Mouse (Mus musculus) cerebellum, adult 11 months (tissue): Measurements from ENCODE around the gene Gm27021.

Experiments
- DNase-seq: peaks from one replicate; pipeline ENCODE4 v3.0.0; 2022

Gene Gm27021

GRCm38 (mm10) chr8:120634329-120634839 is 33.5 kb downstream of the Gm27021 start:
- peak; percentile 19 for DNase-seq

- no peak for DNase-seq
Observed at GRCm38 (mm10) chr8:120633665-120634271, 34.1 kb downstream of the Gm27021 start.

GRCm38 (mm10) chr8:120632969-120633664 is 34.8 kb downstream of the Gm27021 start:
- DNase-seq = no peak

DNA sequence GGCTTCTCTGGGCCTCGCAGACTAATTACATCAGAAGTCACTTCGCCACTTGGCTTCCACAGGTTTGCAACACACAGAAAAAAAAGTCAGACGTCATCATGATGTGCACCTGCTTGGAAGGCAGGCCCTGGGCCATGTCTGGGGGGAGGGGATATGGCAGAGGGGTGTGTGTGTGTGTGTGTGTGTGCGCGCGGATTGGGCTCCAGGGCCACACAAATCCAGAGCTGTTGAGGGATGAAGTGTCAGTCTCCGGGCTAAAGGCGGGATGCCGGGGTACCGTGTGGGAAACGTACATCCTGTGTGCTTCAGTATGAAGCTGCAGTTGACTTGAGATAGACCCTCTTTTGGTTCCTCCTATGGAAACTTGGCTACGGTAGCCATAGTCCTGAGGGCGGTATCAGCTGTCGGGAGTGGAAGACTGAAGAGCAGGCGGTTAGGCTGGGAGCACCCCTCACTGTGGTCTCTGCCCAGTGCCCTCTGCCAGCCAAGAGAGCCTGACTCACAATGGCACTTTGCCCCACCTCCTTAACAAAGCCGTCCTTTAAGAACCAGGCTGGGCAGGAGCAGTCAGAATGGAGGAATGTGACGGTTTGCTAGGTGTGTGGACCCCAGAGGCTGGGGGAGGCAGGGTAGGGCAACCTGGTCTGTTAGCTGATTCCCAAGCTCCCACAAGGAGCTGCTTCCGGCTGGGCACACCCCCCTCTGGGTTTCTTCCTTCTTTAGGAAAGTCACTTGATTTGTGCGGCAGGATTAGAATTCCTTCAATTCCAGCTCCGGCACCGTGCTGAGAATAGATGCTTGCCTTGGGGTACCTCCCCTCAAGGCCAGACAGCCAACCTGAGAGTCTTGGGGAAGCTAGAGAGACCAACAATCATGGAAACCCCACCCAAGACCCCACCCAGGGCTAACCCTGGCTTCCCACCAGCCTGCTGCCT is 36.2 kb downstream of the Gm27021 start:
- no peak for DNase-seq

DNA sequence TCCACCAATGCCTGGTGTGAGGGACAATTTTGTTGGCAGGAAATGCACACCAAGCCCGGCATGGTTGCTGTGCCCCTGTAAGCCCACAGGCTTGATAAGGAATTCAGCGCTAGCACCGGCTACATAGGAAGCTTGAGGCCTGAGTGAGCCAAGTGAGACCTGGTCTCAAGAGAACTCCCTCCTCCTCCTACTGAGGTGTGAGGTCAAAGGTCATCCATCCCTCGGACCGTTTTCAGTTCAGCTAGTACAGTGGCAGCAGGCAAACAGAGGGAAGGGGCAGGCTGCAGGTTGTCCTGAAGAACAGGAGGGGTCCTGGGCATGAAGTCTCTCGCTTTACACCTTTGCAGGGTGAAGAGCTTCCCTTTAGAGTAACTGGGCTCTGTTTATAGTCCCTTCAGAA is 37.0 kb downstream of the Gm27021 start:
- no peak for DNase-seq

DNA sequence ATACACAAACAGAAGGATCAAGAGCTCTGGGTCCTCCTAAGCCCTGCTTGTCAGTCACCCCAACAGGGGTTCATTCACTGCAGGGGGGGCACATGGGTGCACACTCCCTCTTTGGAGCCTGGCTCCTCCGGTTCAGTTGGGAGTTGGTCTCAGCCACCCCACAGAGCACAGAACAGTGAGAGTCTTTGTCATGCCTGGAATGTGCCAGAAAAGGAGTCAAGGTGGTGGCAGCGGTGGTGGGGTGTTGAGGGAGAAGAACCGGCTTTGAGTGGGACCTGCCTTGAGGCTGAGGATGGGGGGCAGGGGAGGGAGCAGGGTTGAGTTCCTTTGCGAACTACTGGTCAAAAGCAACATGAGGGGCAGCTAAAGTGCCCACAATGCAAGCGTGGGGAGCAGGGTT is 37.8 kb downstream of the Gm27021 start:
- no peak for DNase-seq

- peak; percentile 58 for DNase-seq
Observed at GRCm38 (mm10) chr8:120627298-120627697, 40.6 kb downstream of the Gm27021 start.

- DNase-seq = no peak
Observed at GRCm38 (mm10) chr8:120626461-120626860, 41.4 kb downstream of the Gm27021 start.

GRCm38 (mm10) chr8:120623608-120624007 is 44.3 kb downstream of the Gm27021 start:
- DNase-seq = no peak

- no peak for DNase-seq
Observed at GRCm38 (mm10) chr8:120622161-120622560, 45.7 kb downstream of the Gm27021 start.

DNA sequence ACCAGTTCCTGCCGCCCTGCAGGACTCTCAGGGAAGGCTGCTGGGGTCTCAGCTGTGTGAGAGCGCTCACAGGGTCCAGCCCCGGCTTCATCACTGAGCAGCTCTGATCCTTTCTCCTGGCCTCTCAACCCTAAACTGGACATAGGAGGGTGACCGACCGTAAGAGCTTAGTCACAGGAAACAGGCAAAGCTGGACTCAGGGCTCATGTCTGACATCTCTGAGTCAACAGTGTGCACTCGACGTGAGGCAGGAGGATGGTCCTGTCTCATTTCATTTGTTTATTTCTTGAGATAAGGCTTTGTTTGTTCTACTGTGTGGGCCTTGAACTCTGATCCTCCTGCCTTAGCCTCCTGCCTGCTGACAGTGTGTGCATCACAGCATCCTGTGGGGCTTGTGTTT is 47.4 kb downstream of the Gm27021 start:
- no peak for DNase-seq

DNA sequence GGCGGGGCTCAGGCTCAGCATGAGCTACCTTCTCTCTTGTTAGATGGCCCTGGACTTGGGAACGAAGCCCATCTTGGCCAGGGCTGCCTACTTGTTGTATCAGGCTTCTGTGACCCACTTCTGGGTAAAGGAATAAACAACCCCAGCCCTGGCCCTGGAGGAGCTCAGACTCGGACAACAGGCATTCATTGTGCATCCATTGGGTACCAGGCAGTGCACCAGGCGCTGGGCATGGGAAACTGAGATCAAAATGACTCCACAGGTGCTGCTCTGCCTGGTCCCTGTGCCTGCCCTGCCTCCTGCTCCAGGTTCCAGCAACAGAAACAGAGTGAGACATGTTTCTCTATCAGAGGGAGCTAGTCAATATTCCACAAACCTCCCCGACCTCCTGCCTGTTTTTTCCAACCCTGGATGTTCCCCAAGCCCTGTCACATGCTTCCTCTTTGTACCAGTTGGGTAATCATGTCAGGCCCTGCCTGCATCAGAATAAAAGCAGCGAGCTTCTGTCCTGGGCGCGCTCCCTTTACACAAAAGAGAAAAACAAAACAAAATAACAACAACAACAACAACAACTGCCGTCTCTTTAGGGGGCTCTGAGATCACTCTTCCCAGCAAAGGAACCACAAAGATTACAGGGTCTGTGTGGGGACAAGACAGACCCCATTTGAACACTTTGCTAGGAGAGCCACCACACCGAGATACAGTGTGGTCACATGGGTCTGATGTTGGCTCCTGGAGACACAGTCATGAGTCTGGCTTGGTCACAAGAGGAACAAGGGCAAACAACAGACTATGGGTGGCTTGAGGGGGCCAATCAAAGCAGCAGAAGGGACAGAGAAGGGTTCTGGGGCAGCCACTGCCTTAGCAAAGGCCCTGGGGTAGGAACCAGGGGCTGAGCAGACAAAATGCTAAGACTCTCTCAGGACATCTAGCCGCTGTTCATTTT is 48.4 kb downstream of the Gm27021 start:
- DNase-seq = no peak

DNA sequence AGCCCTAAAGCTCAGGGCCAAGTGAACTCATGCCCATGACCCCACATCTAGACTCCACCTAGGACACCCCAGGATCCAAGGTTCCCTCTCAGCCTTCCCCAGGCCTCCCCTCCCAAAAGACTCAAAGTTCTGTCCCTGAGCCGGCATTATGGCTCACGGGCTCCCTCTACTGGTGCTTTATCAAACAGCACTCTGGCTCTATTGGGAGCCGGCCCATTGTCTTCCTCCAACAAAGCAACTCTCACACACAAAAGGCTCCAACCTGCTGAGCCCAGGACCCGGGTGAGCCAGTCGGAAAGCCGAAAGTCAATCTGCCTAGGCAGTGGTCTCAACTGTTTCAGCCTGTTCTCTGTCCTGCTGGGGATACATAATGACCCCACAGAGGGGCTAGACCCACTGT is 49.8 kb downstream of the Gm27021 start:
- peak; percentile 54 for DNase-seq

- DNase-seq = no peak
Observed at GRCm38 (mm10) chr8:120616663-120617626, 50.9 kb downstream of the Gm27021 start.

DNA sequence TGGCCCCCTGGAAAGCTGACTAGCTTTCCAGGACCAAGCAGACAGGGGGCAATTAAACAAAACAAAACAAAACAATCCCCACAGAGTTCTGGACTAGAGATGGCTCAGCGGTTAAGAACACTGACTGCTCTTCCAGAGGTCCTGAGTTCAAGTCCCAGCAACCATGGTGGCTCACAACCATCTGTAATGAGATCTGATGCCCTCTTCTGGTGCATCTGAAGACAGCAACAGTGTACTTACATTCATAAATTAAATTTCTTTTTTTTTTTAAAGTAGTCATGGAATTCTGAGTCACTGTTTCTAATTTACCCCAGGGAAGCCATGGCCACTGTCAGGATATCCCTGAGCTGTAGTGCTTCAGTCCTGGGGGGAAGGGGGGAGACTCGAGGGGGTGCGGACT is 53.4 kb downstream of the Gm27021 start:
- DNase-seq = no peak

- no peak for DNase-seq
Observed at GRCm38 (mm10) chr8:120610824-120611223, 57.1 kb downstream of the Gm27021 start.

- peak; percentile 68 for DNase-seq
Observed at GRCm38 (mm10) chr8:120607885-120608284, 60.0 kb downstream of the Gm27021 start.

- no peak for DNase-seq
Observed at GRCm38 (mm10) chr8:120607460-120607859, 60.4 kb downstream of the Gm27021 start.

- DNase-seq = no peak
Observed at GRCm38 (mm10) chr8:120602672-120603071, 65.2 kb downstream of the Gm27021 start.

- DNase-seq = peak; percentile 79
Observed at GRCm38 (mm10) chr8:120599504-120599903, 68.4 kb downstream of the Gm27021 start.

- peak; percentile 60 for DNase-seq
Observed at GRCm38 (mm10) chr8:120598579-120598978, 69.3 kb downstream of the Gm27021 start.
